Mouse (Mus musculus) neural tube, postnatal 0 days (tissue): ENCODE results near the gene Rbm4b. TPM values are rescaled to one million over a fixed set of nuclear protein-coding genes. Genes with fewer than 3 reads are reported as not detected.

ENCODE experiments used
- polyA plus RNA-seq: library from polyadenylated mRNA; unstranded; fragments of >200 nt; fragmentation: Nextera tagmentation; extraction: Ambion mirVana; gene quantifications from 2 replicates; pipeline ENCODE4 v1.2.1, GENCODE M21; 2015

Rbm4b gene
- 68.3 and 75.8 TPM in 2 replicates for polyA plus RNA-seq

GRCm38 (mm10) chr19:4756193-4756911, at the start of gene Rbm4b:
Gene Rbm4b, plus strand, starts transcription at chr19:4756497.

GRCm38 (mm10) chr19:4711098-4711600, 45.1 kb upstream of the Rbm4b start, which contains the start of gene Sptbn2:
Gene Sptbn2, plus strand, starts transcription at chr19:4711167.

GRCm38 (mm10) chr19:4793831-4794422, 37.6 kb downstream of the Rbm4b start, which contains the start of gene Rbm4:
Gene Rbm4, minus strand, starts transcription at chr19:4793901.

DNA sequence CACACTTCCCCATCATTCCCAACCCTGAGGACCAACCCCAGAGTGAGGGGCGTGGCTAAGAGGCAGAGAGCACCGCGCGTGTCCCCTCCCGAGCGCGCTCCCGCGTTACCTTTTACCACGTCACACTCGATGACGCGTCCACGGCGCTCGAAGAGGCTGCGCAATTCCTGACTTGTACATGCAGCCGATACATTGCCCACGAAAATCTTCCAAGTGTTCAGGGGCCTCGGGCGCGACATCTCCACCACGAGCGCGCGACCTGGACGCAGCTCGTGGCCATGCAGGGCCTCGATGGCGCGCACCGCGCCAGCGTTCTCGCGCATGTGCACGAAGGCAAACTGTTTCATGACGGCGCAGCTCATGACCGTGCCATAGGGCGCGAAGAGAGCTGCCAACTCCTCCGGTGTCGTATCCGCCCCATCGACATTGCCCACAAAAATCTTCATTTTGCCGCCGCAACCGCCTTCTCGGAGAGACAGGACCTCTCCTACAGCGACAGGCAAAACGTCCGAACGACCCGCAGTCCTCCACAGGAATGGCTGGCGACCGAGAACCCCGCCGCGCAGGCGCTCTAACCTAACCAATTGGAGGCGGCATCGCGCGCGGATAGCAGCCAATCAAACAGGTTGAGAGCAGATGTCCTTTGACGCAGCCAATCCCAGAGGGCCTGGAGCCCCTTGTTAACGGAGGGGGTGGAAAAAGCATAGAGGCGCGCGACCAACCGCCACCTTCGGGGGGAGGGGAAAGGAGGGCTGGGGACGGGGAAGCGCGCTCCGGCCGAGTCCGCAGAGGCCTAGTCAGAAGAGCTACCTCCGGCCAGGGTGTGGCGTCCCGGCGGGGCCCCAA, 55.0 kb downstream of the Rbm4b start, which contains the start of the genes Gm21992 and Rbm14:
Gm21992 (minus strand) TSS at position 550 of the 846 bp plus-strand sequence.
Rbm14 (minus strand) TSS at position 572 of the 846 bp plus-strand sequence.

Other genes with a start within 250 kb of the Rbm4b start
- 31.5 and 38.5 TPM in 2 replicates for gene Pcx, start 246.0 kb upstream of the Rbm4b start, polyA plus RNA-seq
- gene Lrfn4, start 140.8 kb upstream of the Rbm4b start, polyA plus RNA-seq, result 16.6 and 20.1 TPM in 2 replicates
- 41.3 and 46.2 TPM in 2 replicates for gene Rce1, start 130.9 kb upstream of the Rbm4b start, polyA plus RNA-seq
- gene Gm960, start 57.8 kb upstream of the Rbm4b start, polyA plus RNA-seq, result 5.4 and 5.9 TPM in 2 replicates
- 11.6 and 16.4 TPM in 2 replicates for gene Sptbn2, start 45.3 kb upstream of the Rbm4b start, polyA plus RNA-seq
- gene Rbm4, start 37.4 kb downstream of the Rbm4b start, polyA plus RNA-seq, result 36.2 and 38.3 TPM in 2 replicates
- 14.4 and 24.3 TPM in 2 replicates for gene Gm21992, start 55.1 kb downstream of the Rbm4b start, polyA plus RNA-seq
- 32.0 and 33.3 TPM in 2 replicates for gene Rbm14, start 55.1 kb downstream of the Rbm4b start, polyA plus RNA-seq
- gene Ccs, start 82.8 kb downstream of the Rbm4b start, polyA plus RNA-seq, result 48.0 and 51.2 TPM in 2 replicates
- 0.63 and 0.85 TPM in 2 replicates for gene Ccdc87, start 82.9 kb downstream of the Rbm4b start, polyA plus RNA-seq
- gene Ctsf, start 98.6 kb downstream of the Rbm4b start, polyA plus RNA-seq, result 92.7 and 98.1 TPM in 2 replicates
- gene Actn3, start 121.4 kb downstream of the Rbm4b start, polyA plus RNA-seq, result 3.9 and 5.1 TPM in 2 replicates
- 18.3 and 20.1 TPM in 2 replicates for gene Zdhhc24, start 122.2 kb downstream of the Rbm4b start, polyA plus RNA-seq
- gene Bbs1, start 150.1 kb downstream of the Rbm4b start, polyA plus RNA-seq, result 8.7 and 8.8 TPM in 2 replicates
- 66.6 and 67.5 TPM in 2 replicates for gene Dpp3, start 171.8 kb downstream of the Rbm4b start, polyA plus RNA-seq
- 10.4 and 12.1 TPM in 2 replicates for gene Peli3, start 186.6 kb downstream of the Rbm4b start, polyA plus RNA-seq
- 116 and 126 TPM in 2 replicates for gene Mrpl11, start 205.7 kb downstream of the Rbm4b start, polyA plus RNA-seq
- 0.28 and 0.39 TPM in 2 replicates for gene Npas4, start 233.8 kb downstream of the Rbm4b start, polyA plus RNA-seq